Mouse (Mus musculus) WW6 (cell line): ENCODE measurements around the gene Dab2ip.

Experiments used
- DNase-seq: peaks from one replicate; pipeline ENCODE4 v3.0.0-alpha.2; 2013; ENCODE audit warnings: low read depth, low spot score

Gene Dab2ip

GRCm38 (mm10) chr2:35622261-35623103 lies 64.4 kb downstream of the Dab2ip start:
- no peak for DNase-seq

- no peak for DNase-seq
Measured at GRCm38 (mm10) chr2:35623104-35623377, 65.0 kb downstream of the Dab2ip start.

- no peak for DNase-seq
Measured at GRCm38 (mm10) chr2:35623431-35624148, 65.5 kb downstream of the Dab2ip start.

- DNase-seq = no peak
Measured at GRCm38 (mm10) chr2:35624380-35625006, 66.4 kb downstream of the Dab2ip start.

- DNase-seq = no peak
Measured at GRCm38 (mm10) chr2:35625007-35625380, 66.9 kb downstream of the Dab2ip start.

GRCm38 (mm10) chr2:35625526-35625925 lies 67.5 kb downstream of the Dab2ip start:
- DNase-seq = no peak

GRCm38 (mm10) chr2:35626181-35626727 lies 68.2 kb downstream of the Dab2ip start:
- DNase-seq = no peak

- no peak for DNase-seq
Measured at GRCm38 (mm10) chr2:35627298-35627898, 69.3 kb downstream of the Dab2ip start.

- no peak for DNase-seq
Measured at GRCm38 (mm10) chr2:35628052-35628451, 70.0 kb downstream of the Dab2ip start.

- DNase-seq = no peak
Measured at GRCm38 (mm10) chr2:35628656-35629055, 70.6 kb downstream of the Dab2ip start.

GRCm38 (mm10) chr2:35629126-35629525 lies 71.1 kb downstream of the Dab2ip start:
- no peak for DNase-seq

GRCm38 (mm10) chr2:35633392-35633791 lies 75.3 kb downstream of the Dab2ip start:
- DNase-seq = no peak

- no peak for DNase-seq
Measured at GRCm38 (mm10) chr2:35634963-35635362, 76.9 kb downstream of the Dab2ip start.

- peak; percentile 46 for DNase-seq
Measured at GRCm38 (mm10) chr2:35635541-35635940, 77.5 kb downstream of the Dab2ip start.

- no peak for DNase-seq
Measured at GRCm38 (mm10) chr2:35637880-35638535, 79.9 kb downstream of the Dab2ip start.

GRCm38 (mm10) chr2:35639799-35640198 lies 81.7 kb downstream of the Dab2ip start:
- no peak for DNase-seq

GRCm38 (mm10) chr2:35640576-35640975 lies 82.5 kb downstream of the Dab2ip start:
- DNase-seq = no peak

- no peak for DNase-seq
Measured at GRCm38 (mm10) chr2:35642224-35642623, 84.2 kb downstream of the Dab2ip start.

- DNase-seq = no peak
Measured at GRCm38 (mm10) chr2:35646553-35646952, 88.5 kb downstream of the Dab2ip start.

- no peak for DNase-seq
Measured at GRCm38 (mm10) chr2:35649708-35650107, 91.6 kb downstream of the Dab2ip start.

- no peak for DNase-seq
Measured at GRCm38 (mm10) chr2:35651297-35651731, 93.2 kb downstream of the Dab2ip start.
